Mouse (Mus musculus): ENCODE results near the gene Gm49352.
"Not testable (repeated sequence)": the region's sequence is repeated elsewhere in the genome, so short reads cannot be mapped to it uniquely, and the experiment has no call there.

The Gm49352 gene

DNA sequence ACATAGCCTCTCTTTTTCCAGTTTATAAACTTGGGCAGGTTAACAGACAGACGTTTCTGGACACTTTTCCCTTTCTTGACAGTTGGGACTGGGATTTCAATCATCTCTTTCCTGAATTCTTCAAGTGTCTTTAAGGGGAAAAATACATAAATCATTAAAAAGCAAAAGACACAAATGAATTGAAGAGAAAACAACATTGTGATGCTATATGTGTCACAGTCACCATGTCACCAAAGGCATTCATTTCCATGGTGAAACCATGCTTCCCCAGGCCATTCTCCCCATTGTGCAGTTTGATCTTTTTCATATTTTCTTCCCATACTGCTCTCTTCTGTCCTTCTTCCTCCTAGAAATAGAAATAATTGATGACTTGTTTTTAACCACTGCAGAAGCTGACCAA, at the start of gene Gm49352:
Gene Gm49352, minus strand, starts transcription at position 101 of the 400 bp plus-strand sequence.
- not testable (repeated sequence) for DNase-seq (ENCODE audit: low read depth in 1 of 2, low spot score in 2 of 2)

DNA sequence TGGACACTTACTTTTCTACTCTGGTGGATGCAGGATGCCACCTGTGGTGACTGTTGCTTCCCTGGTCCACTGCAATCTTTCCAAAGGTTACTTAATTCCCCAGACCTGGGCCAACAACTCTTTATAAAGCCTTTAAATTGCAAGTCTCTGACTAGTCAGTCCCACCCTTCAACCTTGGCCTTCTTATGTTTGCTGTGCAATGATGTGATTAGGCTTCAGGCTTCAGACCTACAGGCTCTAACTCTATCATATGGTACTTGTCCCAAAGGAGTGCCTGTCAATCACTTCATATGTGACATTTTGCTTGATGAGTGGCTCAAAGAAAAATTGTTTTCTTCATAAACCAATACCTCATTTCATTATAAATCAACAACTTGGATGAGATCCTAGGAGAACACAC, 2.1 kb upstream of the Gm49352 start, which contains the start of gene Cts3:
Gene Cts3, minus strand, starts transcription at position 101 of the 400 bp plus-strand sequence.
- no peak for DNase-seq (ENCODE audit: low read depth in 1 of 2, low spot score in 2 of 2)

DNA sequence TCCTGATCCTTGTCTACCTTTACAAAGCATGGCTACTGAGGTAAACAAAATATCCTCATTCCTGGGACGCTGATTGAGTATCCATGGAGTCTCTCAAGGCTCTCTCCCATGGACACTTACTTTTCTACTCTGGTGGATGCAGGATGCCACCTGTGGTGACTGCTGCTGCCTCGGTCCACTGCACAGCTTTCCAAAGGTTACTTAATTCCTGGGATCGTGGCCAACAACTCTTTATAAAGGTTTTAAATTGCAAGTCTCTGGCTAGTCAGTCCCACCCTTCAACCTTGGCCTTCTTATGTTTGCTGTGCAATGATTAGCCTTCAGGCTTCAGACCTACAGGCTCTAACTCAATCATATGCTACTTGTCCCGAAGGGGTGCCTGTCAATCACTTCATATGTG, 26.3 kb downstream of the Gm49352 start, which contains the start of gene Ctsm:
Gene Ctsm, minus strand, starts transcription at position 209 of the 400 bp plus-strand sequence.
- DNase-seq (ENCODE audit: low read depth in 1 of 2, low spot score in 2 of 2) = no peak
